Mouse (Mus musculus): ENCODE results near the gene Serpini1. TPM values are rescaled to one million over a fixed set of nuclear protein-coding genes. Genes with fewer than 3 reads are reported as not detected.
A peak's percentile ranks its signal among the peaks of the same experiment; 100 is the strongest.

Serpini1 gene
- polyA plus RNA-seq, 1 experiment: 1.8 TPM

DNA sequence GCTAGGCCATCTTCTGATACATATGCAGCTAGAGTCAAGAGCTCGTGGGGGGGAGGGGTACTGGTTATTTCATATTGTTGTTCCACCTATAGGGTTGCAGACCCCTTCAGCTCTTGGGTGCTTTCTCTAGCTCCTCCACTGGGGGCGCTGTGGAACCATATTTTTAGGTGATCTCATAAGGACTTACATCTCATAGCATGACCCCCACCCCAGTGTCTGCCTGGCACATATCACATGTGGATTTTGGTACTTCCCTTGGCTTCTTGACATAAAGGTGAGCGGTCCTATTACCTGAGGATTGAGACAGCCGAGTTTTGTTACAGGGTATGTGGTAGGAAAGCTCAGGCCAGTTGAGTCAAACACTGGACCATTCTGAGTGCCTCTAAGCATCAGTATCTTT lies 22.0 kb downstream of the Serpini1 start:
- Histone ChIP-seq H3K27me3 (ENCODE audit: control insufficient read depth, insufficient read depth, low read length) (no peaks in the 10 kb centered on the region), H3K4me1 (ENCODE audit: control insufficient read depth, insufficient read depth, low read length) (no peaks in the 10 kb centered on the region), H3K36me3 (ENCODE audit: control insufficient read depth, insufficient read depth, low read length) (no peaks in the 10 kb centered on the region), H3K27ac (ENCODE audit: control insufficient read depth, insufficient read depth, low read depth, low read length) (no peak overlapping the region), H3K4me3 (ENCODE audit: control insufficient read depth, low read depth, low read length) (no peak overlapping the region)
- TF ChIP-seq CTCF (IDR thresholded peaks at IDR 0.05; ENCODE audit: control insufficient read depth, insufficient read depth, insufficient replicate concordance, low read depth, low read length): peak; percentile 11; the same call in 1 of the 2 replicates
- no peak for TF ChIP-seq POLR2A (IDR thresholded peaks at IDR 0.05; ENCODE audit: control insufficient read depth, low read depth, low read length)

DNA sequence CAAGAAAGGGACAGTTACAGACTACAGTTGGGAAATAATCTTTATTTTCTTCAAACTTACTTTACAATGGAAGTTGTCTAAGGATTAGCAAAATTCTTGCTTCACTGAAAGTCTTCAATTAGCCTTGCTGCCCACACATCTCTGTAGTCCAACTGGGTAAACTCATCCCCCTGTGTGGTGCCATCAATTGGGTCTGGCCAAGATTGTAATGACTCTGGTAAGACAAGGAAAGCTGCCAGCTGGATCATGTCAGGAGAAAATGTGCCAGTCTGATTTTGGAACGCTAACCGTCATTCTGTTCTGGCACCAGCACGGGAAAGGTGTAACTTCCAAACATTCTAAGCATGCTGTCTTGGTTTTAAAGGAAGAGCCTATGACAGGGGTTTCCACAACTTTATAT lies 25.9 kb downstream of the Serpini1 start:
- TF ChIP-seq POLR2A (IDR thresholded peaks at IDR 0.05; ENCODE audit: control insufficient read depth, low read depth, low read length) (no peak), CTCF (IDR thresholded peaks at IDR 0.05; ENCODE audit: control insufficient read depth, insufficient read depth, insufficient replicate concordance, low read depth, low read length) (no peak)
- H3K4me3 ChIP-seq (ENCODE audit: control insufficient read depth, low read depth, low read length): no peak overlapping the region
- H3K27me3 ChIP-seq (ENCODE audit: control insufficient read depth, insufficient read depth, low read length): no peaks in the 10 kb centered on the region
- H3K27ac ChIP-seq (ENCODE audit: control insufficient read depth, insufficient read depth, low read depth, low read length): no peak overlapping the region
- H3K4me1 ChIP-seq (ENCODE audit: control insufficient read depth, insufficient read depth, low read length): no peaks in the 10 kb centered on the region
- no peaks in the 10 kb centered on the region for H3K36me3 ChIP-seq (ENCODE audit: control insufficient read depth, insufficient read depth, low read length)

DNA sequence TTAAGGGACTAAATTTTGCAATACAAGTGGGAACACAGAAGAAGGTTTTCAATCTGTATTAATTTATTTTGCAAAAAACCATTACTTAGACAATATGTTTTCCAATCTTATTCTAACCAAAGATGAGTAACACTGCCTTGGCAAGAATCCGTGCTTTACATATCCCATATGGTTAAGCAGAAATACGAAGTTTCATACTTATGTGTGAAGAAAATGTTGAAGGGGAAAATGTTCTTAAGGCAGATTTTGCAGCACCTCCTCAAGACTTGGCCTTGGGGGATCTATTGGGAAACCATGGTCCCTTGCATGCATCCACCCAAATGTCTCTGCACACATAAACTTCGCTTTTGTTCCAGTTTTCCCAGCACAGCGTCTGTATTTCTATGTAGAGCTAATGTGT lies 27.6 kb downstream of the Serpini1 start:
- no peak for TF ChIP-seq POLR2A (IDR thresholded peaks at IDR 0.05; ENCODE audit: control insufficient read depth, low read depth, low read length)
- TF ChIP-seq CTCF (IDR thresholded peaks at IDR 0.05; ENCODE audit: control insufficient read depth, insufficient read depth, insufficient replicate concordance, low read depth, low read length): no peak
- Histone ChIP-seq H3K4me3 (ENCODE audit: control insufficient read depth, low read depth, low read length) (no peak overlapping the region), H3K27ac (ENCODE audit: control insufficient read depth, insufficient read depth, low read depth, low read length) (no peak overlapping the region), H3K36me3 (ENCODE audit: control insufficient read depth, insufficient read depth, low read length) (no peaks in the 10 kb centered on the region), H3K4me1 (ENCODE audit: control insufficient read depth, insufficient read depth, low read length) (no peaks in the 10 kb centered on the region), H3K27me3 (ENCODE audit: control insufficient read depth, insufficient read depth, low read length) (no peaks in the 10 kb centered on the region)

DNA sequence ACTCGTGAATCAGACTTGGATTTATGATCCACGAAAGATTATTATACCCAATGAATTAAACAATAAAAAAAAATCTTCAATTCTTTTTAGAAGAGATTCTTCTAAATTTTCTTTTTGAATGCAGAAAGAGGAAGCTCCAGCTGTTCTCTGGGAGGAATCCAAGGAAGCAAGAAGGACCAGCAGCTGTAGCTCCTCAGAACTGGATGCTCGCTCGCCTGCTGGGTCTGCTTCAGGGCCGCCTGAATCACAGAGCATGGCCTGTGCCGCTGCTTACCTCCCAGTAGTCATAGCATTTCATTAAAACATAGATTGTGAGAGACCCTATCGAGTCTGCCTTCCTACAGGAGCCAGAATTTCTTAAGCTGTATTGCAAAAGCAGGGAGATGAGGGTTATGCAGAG lies 53.7 kb downstream of the Serpini1 start:
- TF ChIP-seq CTCF (IDR thresholded peaks at IDR 0.05; ENCODE audit: control insufficient read depth, insufficient read depth, insufficient replicate concordance, low read depth, low read length) (no peak), POLR2A (IDR thresholded peaks at IDR 0.05; ENCODE audit: control insufficient read depth, low read depth, low read length) (no peak)
- no peak overlapping the region; the same call in 1 of the 2 replicates for H3K27ac ChIP-seq (ENCODE audit: control insufficient read depth, insufficient read depth, low read depth, low read length)
- no peaks in the 10 kb centered on the region for H3K27me3 ChIP-seq (ENCODE audit: control insufficient read depth, insufficient read depth, low read length)
- H3K36me3 ChIP-seq (ENCODE audit: control insufficient read depth, insufficient read depth, low read length): no peaks in the 10 kb centered on the region
- H3K4me3 ChIP-seq (ENCODE audit: control insufficient read depth, low read depth, low read length): no peak overlapping the region
- no peaks in the 10 kb centered on the region for H3K4me1 ChIP-seq (ENCODE audit: control insufficient read depth, insufficient read depth, low read length)

DNA sequence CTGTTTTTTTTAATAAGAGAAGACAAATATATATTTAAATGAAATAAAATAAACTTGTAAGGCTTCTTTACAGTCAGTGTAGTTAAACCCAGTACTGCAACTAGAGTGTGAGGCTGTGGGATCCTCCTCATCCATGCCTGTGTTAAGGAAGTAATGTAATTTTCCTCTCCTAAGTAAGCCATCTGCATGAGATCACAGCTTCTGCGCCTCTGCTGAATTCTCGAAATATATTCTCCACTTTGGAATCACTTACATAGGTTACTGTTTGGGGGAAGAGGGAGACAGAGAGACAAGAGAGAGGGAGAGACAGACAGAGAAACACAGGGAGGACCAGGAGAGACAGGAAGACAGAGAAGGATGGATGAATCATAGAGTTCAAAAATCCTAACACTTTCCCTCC lies 67.3 kb downstream of the Serpini1 start:
- H3K27me3 ChIP-seq (ENCODE audit: control insufficient read depth, insufficient read depth, low read length): no peaks in the 10 kb centered on the region
- no peak overlapping the region for H3K4me3 ChIP-seq (ENCODE audit: control insufficient read depth, low read depth, low read length)
- TF ChIP-seq POLR2A (IDR thresholded peaks at IDR 0.05; ENCODE audit: control insufficient read depth, low read depth, low read length) (no peak), CTCF (IDR thresholded peaks at IDR 0.05; ENCODE audit: control insufficient read depth, insufficient read depth, insufficient replicate concordance, low read depth, low read length) (no peak)
- no peaks in the 10 kb centered on the region for H3K4me1 ChIP-seq (ENCODE audit: control insufficient read depth, insufficient read depth, low read length)
- H3K36me3 ChIP-seq (ENCODE audit: control insufficient read depth, insufficient read depth, low read length): no peaks in the 10 kb centered on the region
- H3K27ac ChIP-seq (ENCODE audit: control insufficient read depth, insufficient read depth, low read depth, low read length): no peak overlapping the region

DNA sequence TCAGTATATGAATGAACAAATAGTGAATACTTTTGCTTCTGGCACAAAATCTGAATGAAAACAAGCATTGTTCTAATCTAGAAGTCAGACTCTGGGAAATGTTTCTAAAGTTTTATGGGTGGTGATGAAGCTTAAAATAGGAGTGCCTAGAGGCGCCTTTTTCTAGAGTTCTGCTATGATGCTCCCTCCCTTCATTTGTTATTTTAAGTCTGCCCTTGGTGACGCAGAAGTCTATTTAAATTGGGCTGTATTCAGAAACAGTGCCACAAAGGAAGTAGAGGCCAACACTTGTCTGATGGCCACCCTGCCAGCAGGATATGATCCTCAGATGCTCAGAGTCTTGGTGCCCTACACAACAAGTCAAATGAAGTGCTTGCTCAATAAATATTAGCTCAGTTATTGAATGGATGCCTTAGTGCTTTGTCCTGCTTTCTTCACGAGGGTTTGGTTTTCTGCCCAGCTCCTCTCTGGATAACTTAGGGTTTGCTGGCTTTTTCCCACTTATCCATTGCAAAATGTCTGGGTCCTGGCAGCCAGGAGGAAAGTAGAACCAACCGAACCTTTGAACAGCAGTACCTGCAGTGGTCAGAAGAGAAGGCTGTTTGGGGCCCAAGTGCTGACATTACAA lies 73.8 kb downstream of the Serpini1 start:
- Histone ChIP-seq H3K4me3 (ENCODE audit: control insufficient read depth, low read depth, low read length) (no peak overlapping the region), H3K27ac (ENCODE audit: control insufficient read depth, insufficient read depth, low read depth, low read length) (no peak overlapping the region), H3K4me1 (ENCODE audit: control insufficient read depth, insufficient read depth, low read length) (no peaks in the 10 kb centered on the region), H3K27me3 (ENCODE audit: control insufficient read depth, insufficient read depth, low read length) (no peaks in the 10 kb centered on the region), H3K36me3 (ENCODE audit: control insufficient read depth, insufficient read depth, low read length) (no peaks in the 10 kb centered on the region)
- TF ChIP-seq CTCF (IDR thresholded peaks at IDR 0.05; ENCODE audit: control insufficient read depth, insufficient read depth, insufficient replicate concordance, low read depth, low read length): no peak
- TF ChIP-seq POLR2A (IDR thresholded peaks at IDR 0.05; ENCODE audit: control insufficient read depth, low read depth, low read length): no peak

DNA sequence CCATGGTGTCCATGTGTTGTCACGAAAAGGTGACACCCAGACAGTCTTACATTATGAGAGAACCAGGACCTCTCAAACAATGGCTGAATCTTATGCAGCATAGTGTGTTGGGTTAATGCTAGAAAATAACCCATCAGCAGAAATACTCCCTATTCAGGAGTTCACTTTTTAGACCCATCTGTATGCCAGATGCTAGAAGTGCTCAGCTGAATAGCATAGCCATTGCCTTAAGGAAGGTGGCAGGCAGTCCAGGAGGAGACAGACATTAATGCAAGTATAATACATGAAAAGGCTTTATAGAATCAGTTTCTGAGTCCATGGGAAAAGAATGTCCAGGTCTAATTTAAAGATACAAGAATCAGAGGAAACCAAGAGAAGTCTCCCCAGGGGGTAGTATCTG lies 75.9 kb downstream of the Serpini1 start:
- Histone ChIP-seq H3K4me1 (ENCODE audit: control insufficient read depth, insufficient read depth, low read length) (no peaks in the 10 kb centered on the region), H3K27me3 (ENCODE audit: control insufficient read depth, insufficient read depth, low read length) (no peaks in the 10 kb centered on the region), H3K36me3 (ENCODE audit: control insufficient read depth, insufficient read depth, low read length) (no peaks in the 10 kb centered on the region), H3K27ac (ENCODE audit: control insufficient read depth, insufficient read depth, low read depth, low read length) (no peak overlapping the region), H3K4me3 (ENCODE audit: control insufficient read depth, low read depth, low read length) (no peak overlapping the region)
- TF ChIP-seq CTCF (IDR thresholded peaks at IDR 0.05; ENCODE audit: control insufficient read depth, insufficient read depth, insufficient replicate concordance, low read depth, low read length): no peak
- TF ChIP-seq POLR2A (IDR thresholded peaks at IDR 0.05; ENCODE audit: control insufficient read depth, low read depth, low read length): no peak

All from testis, adult 2 months (tissue).